Mouse (Mus musculus) leukemia stem cell, adult 10-12 weeks (primary cell): ENCODE measurements around the gene Tcte3. TPM values are rescaled to one million over a fixed set of nuclear protein-coding genes. Genes with fewer than 3 reads are reported as not detected.

Experiments used
- polyA plus RNA-seq: library from polyadenylated mRNA; stranded (reverse); fragments of >175 nt; gene quantifications from 2 replicates; pipeline ENCODE4 v1.2.3, GENCODE M21; 2012; ENCODE audit warnings: low replicate concordance

Tcte3 gene
- polyA plus RNA-seq, result 0.79 TPM in 1 of 2 replicates, not detected in the other

GRCm38 (mm10) chr17:15041175-15041729, at the start of gene Tcte3, which contains the start of the genes Ermard and Gm3448:
Gene Tcte3, minus strand, starts transcription at chr17:15041488.
Gene Ermard, plus strand, starts transcription at chr17:15041208.
Gene Gm3448, minus strand, starts transcription at chr17:15041537.

DNA sequence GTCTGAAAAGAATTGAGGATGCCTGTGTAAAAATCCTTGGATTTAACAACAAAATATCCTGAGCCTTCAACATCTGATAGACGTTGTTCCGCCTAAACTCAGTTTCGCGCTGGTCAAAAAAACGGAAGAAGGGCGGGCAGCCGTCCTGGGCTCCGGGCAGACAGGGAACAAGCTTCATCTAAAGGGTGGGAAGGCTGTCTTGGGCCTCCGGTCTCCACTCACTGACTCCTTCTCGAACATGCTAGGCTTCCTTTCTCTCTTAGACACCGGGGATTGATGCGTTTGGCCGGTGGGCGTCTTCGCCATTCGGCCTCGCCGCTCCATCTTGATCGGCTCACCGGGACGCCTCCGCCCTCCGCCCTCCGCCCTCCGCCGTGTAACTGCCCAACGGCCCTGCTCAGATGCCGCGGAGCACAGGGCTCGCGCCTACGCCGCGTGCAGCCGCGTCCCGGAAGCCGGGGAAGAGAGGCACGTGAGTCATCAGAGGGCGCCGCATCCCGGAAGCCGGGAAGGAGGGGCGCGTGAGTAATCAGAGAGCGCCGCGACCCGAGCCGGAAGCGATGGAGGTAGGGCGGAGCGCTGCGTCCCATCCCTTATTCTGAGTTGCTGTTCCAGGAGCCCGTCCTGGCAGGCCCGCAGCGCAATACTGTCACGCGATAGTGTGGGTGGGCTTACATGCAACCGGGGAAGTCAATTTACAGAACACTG, 31.4 kb downstream of the Tcte3 start, which contains the start of gene Gm3435:
Gene Gm3435, plus strand, starts transcription at position 471 of the 708 bp plus-strand sequence.

DNA sequence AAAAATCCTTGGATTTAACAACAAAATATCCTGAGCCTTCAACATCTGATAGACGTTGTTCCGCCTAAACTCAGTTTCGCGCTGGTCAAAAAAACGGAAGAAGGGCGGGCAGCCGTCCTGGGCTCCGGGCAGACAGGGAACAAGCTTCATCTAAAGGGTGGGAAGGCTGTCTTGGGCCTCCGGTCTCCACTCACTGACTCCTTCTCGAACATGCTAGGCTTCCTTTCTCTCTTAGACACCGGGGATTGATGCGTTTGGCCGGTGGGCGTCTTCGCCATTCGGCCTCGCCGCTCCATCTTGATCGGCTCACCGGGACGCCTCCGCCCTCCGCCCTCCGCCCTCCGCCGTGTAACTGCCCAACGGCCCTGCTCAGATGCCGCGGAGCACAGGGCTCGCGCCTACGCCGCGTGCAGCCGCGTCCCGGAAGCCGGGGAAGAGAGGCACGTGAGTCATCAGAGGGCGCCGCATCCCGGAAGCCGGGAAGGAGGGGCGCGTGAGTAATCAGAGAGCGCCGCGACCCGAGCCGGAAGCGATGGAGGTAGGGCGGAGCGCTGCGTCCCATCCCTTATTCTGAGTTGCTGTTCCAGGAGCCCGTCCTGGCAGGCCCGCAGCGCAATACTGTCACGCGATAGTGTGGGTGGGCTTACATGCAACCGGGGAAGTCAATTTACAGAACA, 62.8 kb downstream of the Tcte3 start, which contains the start of the genes 9030025P20Rik and Gm3417:
Gene 9030025P20Rik, plus strand, starts transcription at position 107 of the 677 bp plus-strand sequence.
Gene Gm3417, minus strand, starts transcription at position 429 of the 677 bp plus-strand sequence.

Other genes starting within 250 kb of the Tcte3 start
- gene Wdr27, start 98.3 kb downstream of the Tcte3 start, polyA plus RNA-seq, result 0.96 TPM in 1 of 2 replicates, not detected in the other
- gene 1600012H06Rik, start 98.3 kb downstream of the Tcte3 start, polyA plus RNA-seq, result 0.57 and 1.5 TPM in 2 replicates
- gene Phf10, start 80.2 kb downstream of the Tcte3 start, polyA plus RNA-seq, result 56.0 and 67.4 TPM in 2 replicates
- gene 9030025P20Rik, start 63.0 kb downstream of the Tcte3 start, polyA plus RNA-seq, result 3.6 and 4.3 TPM in 2 replicates
- gene Gm3417, start 62.7 kb downstream of the Tcte3 start, polyA plus RNA-seq, result 3.3 and 5.7 TPM in 2 replicates
- 0.59 and 0.82 TPM in 2 replicates for gene Gm3435, start 31.3 kb downstream of the Tcte3 start, polyA plus RNA-seq
- 1.7 and 3.6 TPM in 2 replicates for gene Ermard, start 280 bp downstream of the Tcte3 start, polyA plus RNA-seq
- 0.63 and 1.0 TPM in 2 replicates for gene Gm3448, start within 50 bp of the Tcte3 start, polyA plus RNA-seq